Mouse (Mus musculus) forelimb bud, embryonic 11.5 days (tissue): ENCODE data around the gene Akap13.

Source experiments
- DNase-seq: peaks from one replicate; pipeline ENCODE4 v3.0.0-alpha.2; 2012; ENCODE audit warnings: low read depth, low spot score

Gene Akap13

GRCm38 (mm10) chr7:75456152-75456888 lies 986 bp downstream of the Akap13 start:
- DNase-seq = peak; percentile 11

GRCm38 (mm10) chr7:75460290-75460689 lies 5.0 kb downstream of the Akap13 start:
- no peak for DNase-seq

- no peak for DNase-seq
Measured at GRCm38 (mm10) chr7:75463579-75464162, 8.3 kb downstream of the Akap13 start.

GRCm38 (mm10) chr7:75467791-75468190 lies 12.5 kb downstream of the Akap13 start:
- no peak for DNase-seq

- no peak for DNase-seq
Measured at GRCm38 (mm10) chr7:75470318-75470925, 15.1 kb downstream of the Akap13 start.

GRCm38 (mm10) chr7:75472316-75473195 lies 17.2 kb downstream of the Akap13 start:
- no peak for DNase-seq

GRCm38 (mm10) chr7:75473294-75473693 lies 18.0 kb downstream of the Akap13 start:
- no peak for DNase-seq

- DNase-seq = no peak
Measured at GRCm38 (mm10) chr7:75474064-75474463, 18.7 kb downstream of the Akap13 start.

- DNase-seq = peak; percentile 6
Measured at GRCm38 (mm10) chr7:75474564-75475150, 19.3 kb downstream of the Akap13 start.

- DNase-seq = no peak
Measured at GRCm38 (mm10) chr7:75478060-75478459, 22.7 kb downstream of the Akap13 start.

GRCm38 (mm10) chr7:75480721-75481426 lies 25.5 kb downstream of the Akap13 start:
- no peak for DNase-seq

GRCm38 (mm10) chr7:75486031-75486430 lies 30.7 kb downstream of the Akap13 start:
- no peak for DNase-seq

- DNase-seq = no peak
Measured at GRCm38 (mm10) chr7:75495941-75496441, 40.7 kb downstream of the Akap13 start.

GRCm38 (mm10) chr7:75498627-75499026 lies 43.3 kb downstream of the Akap13 start:
- DNase-seq = no peak

GRCm38 (mm10) chr7:75499271-75499670 lies 43.9 kb downstream of the Akap13 start:
- DNase-seq = no peak

GRCm38 (mm10) chr7:75500164-75500563 lies 44.8 kb downstream of the Akap13 start:
- DNase-seq = no peak

- no peak for DNase-seq
Measured at GRCm38 (mm10) chr7:75500793-75501192, 45.5 kb downstream of the Akap13 start.

GRCm38 (mm10) chr7:75504524-75504923 lies 49.2 kb downstream of the Akap13 start:
- no peak for DNase-seq

GRCm38 (mm10) chr7:75506628-75507027 lies 51.3 kb downstream of the Akap13 start:
- no peak for DNase-seq

- DNase-seq = no peak
Measured at GRCm38 (mm10) chr7:75509085-75509873, 53.9 kb downstream of the Akap13 start.
